Mouse (Mus musculus) cerebellum, adult 11-12 months (tissue): ENCODE measurements around the gene Fbf1.
"Not testable (repeated sequence)": the region's sequence is repeated elsewhere in the genome, so short reads cannot be mapped to it uniquely, and the experiment has no call there.

Experiments
- DNase-seq: peaks from one replicate; pipeline ENCODE4 v3.0.0; 2022

Gene Fbf1

DNA sequence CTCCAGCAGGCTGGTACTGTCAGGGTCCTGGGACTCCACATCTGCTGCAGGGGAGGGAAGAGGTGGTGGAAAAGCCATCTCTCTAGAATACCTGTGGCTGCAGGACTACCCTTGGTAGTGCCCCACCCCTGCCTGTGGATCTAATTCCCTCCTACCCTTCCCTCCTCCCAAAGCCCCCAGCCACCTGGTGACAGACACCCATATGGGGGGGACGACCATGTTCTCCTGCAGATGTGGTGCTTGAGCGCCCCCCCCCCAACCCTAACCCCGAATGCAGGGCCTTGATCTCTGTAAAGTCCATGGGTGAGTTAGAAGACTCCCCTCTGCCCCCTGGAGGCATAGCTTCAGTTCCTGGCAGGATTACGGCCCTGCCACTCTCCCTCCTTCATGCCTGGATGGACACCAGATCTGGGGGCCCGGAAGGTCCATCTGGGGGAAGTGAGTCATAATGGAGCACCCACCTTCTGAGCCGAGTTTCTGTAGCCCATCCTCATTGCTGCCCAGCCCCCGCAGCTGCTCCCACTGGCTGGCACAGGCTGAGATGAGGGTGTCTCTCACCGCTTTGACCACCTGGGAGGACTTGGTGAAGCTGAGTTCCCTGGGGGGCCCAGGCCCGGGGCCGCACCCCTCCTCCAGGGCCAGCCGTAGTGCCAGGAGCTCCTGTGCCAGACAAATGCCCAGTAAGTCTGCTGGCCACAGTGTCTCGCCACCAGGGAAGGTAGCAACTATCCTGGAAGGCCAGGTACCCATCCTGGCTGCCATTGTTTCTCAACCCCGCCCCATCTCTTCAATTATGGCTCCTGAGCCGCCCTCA, 60.8 kb downstream of the Fbf1 start:
- no peak for DNase-seq

DNA sequence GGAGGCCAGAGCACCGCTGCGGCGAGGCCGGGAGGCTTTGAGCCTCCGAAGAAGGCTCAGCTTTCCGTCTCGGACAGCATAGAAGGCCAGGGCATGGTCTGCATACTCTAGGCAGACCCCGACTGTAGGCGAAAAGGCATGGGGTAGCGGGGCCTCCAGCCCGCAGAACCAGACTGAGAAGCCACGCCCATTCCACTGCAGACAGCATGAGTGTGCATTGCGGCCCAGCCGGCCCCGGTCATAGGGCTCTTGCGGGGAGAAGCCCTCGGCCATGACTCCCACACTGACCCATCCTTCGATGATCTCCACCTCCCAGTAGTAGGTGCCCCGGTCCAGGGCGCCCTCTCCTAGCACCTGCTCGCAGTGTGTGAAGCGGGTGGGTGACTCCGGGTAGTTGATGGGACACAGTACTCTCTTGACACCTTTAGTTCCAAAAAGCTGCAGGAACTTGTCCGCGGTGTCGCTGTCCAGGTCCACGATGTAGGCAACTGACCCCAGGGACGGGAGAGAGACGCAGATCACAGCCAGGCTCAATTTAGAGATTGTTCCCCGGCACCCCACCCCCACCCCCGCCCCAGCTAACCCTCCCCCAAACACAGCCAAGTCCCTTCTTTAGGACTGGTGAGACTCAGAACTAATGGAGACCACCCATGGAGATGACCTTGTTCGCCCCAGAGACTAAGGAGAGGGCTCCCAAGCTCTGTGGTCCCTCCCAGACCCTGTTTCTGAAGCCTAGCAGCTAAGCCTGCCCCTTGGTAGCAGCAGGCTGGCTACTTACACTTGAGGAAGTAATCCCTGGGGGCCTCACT, 61.6 kb downstream of the Fbf1 start:
- DNase-seq = no peak

DNA sequence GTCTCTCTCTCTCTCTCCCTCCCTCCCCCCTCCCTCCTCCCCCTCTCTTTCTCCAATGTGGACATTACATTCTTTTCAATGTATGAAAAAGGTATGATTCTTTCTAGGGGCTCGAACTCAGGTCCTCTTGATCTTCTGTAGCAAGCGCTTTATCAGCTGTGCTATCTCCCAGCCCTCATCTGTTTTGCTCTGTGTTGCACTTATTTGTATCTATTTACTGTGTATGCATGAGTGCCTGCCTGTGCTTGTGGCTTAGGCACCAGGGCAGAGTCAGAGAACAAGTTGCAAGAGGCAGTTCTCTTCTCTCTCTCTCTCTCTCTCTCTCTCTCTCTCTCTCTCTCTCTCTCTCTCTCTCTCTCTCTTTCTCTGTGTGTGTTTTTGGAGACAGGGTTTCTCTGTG, 62.9 kb downstream of the Fbf1 start:
- DNase-seq = no peak

DNA sequence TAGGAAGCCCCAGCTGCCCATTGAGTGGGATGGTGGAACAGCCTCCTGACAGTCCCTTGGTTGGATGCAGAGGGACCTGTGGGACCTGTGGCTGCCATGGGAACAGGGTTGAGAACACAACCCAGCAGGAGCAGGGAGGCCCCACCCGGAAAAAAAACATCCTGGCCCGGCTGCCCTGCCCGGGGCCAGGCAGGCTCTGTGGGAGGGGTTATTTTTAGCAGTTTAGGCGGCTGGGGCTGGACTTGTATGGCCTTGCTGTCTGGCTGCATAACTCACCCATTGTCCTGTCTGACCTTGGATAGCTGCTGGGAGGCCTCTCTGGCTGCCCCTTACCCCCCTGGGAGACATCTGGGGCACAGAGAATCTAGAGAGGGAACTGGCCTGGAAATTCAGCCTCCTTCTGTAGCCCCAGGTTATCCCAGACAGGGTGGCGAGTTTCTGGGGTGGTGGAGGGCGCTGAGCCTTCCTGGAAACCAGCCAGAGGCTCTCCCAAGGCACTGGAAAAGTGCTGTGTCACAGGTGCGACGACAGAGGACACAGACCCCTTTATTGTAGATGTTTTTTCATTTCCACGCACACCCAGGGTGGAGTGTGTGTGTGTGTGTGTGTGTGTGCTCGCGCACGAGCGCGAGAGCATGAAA, 63.8 kb downstream of the Fbf1 start:
- DNase-seq = no peak

DNA sequence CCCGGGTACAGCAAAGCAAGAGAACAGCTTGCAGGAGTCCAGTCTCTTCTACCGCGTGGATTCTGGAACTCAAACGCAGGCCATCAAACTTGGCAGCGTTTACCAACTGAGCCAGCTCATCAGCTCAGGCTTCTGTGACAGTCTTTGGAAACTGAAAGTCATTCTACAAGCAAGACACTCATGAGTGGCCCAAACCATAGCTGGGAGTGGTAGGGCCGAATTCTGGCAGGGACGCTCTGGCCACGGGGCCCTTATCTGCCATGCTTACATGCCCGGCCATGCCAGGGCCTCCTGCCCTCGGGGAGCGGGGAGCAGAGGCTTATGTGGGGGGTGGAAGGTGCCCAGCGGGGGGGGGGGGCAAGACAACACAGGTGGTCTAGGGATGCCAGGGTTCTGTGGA, 64.4 kb downstream of the Fbf1 start:
- no peak for DNase-seq

DNA sequence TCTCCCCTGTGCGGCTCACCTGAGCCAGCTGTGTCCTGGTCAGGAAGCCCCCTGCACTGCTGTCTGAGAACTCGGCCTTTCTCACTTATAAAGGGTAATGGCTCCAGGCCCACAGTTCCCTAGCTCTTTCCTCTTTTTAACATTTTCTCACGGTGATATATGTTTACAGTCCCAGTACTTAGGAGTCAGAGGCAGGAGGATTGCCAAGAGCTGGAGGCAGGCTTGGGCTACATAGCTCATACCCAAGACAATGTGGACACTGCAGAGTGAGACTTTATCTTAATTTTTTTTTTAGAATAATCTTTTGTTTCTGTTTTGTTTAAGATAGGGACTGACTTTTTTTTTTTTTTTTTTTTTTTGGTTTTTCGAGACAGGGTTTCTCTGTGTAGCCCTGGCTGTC, 65.5 kb downstream of the Fbf1 start:
- no peak for DNase-seq

DNA sequence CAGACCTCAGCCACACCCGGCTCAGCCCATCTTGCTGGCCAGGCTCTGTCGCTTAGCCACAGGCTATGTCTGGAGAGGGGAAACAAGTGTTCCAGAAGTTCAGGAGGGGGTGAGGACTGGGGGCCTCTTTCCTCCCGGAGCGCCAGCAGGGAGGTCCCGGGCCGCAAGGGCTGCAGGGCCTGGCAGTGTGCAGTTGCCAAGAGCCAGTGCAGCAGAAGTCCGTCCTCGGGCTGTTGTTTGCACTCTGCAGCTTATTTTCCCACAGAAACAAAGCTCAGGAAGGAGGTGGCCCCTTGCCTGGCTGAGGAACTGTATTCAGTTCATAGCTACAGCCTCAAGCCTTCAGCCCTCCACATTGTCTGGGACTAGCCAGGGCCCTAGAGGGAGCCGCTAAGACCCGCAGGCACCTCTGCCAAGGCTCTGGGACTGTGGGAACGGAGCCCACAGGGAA, 66.0 kb downstream of the Fbf1 start:
- no peak for DNase-seq

DNA sequence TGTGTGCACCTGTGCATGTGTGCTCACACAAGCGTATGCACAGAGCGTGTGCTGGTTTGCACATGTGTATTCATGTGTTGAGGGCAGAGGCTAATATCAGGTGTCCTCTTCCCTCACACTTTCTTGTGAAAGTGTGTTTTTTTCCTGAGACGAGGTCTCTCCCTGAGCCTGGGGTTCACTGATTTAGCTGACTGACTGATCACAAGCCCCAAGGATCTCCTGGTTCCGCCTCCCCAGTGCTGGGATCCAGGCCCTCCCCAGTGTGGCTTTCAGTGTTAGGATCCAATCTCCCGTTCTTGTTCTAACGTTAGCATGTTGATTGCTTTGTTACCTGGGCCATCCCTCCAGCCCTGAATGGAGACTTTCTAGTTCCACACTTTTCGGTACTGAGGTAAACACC, 67.1 kb downstream of the Fbf1 start:
- DNase-seq = no peak

DNA sequence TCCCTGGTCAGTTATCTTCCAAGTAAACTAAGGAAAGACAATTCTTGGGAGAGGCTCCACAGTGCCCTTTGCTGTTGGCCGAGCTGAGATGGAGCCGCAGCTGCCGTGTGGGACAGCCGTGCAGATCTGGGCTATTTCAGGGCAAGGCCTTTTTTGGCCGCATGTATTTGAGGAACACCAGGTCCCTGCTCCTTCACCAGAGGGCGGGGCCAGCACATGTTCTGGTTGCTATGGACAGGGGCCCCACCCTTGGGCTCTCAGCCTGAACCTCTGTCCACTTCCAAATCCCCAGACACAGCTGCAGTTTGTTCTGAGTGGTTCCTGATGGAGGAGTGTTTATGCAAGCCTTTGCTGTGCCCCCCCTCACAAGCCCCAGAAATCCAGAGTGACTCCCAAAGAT, 67.6 kb downstream of the Fbf1 start:
- no peak for DNase-seq

DNA sequence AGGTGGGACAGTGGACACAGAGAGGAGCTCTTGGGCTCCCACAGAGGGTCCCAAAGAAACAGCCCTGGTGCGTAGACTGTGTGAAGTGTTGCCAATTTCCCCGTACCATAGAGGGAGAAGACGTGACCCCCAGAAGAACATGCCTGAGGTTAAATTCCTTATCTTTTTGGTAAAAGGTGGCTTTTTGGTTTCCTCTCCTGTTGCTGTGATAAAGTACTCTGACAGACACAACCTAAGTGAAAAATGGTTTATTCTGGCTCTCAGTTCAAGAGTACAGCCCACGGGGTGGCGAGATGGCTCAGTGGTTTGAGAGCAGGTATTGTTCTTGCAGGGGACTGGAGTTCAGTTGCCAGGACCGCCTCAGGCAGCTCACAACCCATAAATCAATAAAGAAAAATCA, 68.5 kb downstream of the Fbf1 start:
- DNase-seq = no peak

DNA sequence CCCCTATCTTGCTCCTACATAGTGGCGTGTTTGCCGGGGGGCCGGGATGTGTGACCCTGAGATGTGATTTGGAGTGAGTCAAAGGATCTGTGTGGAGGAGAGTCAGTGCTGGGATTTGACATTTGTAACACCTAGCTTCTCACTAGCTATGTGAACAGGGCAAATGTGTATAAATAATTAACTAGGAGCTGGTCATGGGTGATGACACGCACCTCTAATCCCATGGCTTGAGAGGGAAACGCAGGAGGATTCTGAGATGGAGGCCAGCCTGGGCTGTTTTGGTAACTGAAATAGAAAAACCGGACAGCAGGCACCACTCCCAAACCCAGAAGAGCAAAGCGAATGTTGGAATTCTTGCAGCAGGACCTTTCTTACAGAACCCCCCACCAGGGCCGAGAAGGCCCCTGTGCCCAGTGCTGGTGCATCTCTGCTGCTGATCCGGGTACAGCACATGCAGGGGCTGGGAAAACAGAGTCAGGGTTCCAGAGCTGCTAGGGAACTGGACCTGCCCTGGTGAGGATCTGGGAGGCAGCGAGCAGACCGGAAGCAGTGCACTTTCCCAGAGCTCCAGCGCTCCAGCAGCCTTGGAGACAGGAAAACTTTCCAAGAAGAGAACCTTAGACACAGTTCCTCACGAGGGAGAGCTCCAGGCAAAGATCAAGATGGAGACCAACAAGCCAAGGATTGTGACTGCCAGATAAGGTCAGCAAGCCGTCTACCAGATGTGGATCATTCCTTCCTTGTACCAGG, 69.1 kb downstream of the Fbf1 start:
- no peak for DNase-seq

DNA sequence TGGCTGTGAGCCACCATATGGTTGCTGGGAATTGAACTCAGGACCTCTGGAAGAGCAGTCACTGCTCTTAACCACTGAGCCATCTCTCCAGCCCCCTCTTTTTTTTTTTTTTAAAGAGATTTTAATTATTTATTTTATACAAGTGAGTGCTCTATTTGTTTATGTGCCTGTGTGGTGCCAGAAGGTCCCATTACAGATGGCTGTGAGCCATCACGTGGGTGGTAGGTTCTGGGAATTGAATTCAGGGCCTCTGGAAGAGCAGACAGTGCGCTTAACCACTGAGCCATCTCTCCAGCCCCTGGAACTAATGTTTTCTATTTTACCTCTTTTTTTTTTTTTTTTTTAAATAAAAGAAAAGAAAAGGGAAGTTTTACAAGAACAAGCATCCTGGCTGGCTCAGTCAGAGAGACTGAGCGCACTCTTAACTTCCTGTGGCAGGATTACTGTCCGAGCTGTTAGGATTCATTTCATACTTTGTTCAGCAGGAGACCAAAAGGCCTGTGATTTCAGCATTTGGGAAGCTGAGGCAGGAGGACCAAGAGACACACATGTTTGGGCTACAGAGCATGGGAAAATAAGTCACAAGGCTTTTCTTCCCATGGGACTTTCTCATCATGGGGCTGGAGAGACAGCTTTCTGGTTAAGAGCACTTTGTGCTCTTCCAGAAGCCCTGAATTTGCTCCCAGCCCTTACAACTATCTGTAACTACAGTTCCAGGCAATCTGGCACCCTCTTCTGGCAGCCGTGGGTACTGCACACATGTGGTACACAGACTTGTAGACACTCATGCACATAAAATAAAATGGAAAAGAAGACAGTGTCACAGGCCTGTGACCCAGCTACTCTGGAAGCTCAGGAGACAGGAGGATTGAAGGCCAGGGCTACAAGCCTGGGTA, 71.5 kb downstream of the Fbf1 start:
- no peak for DNase-seq

DNA sequence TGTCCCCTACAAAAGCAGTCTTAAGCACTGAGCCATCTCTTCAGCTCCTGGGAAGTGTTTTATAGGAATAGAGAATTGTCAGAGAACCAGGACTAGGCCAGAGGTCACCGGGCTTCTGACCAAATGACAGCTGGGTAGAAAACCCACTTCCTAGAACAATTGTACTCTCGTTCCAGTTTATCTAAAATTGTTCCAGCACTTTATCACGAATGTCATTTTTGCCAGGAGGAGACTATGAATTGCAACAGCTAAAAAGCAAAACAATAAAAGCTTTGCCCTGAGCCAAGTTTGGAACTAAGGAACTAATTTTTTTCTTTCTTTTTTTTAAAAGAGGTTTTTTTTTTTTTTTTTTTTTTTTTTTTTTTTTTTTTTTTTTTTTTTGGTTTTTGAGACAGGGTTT, 72.4 kb downstream of the Fbf1 start:
- no peak for DNase-seq

DNA sequence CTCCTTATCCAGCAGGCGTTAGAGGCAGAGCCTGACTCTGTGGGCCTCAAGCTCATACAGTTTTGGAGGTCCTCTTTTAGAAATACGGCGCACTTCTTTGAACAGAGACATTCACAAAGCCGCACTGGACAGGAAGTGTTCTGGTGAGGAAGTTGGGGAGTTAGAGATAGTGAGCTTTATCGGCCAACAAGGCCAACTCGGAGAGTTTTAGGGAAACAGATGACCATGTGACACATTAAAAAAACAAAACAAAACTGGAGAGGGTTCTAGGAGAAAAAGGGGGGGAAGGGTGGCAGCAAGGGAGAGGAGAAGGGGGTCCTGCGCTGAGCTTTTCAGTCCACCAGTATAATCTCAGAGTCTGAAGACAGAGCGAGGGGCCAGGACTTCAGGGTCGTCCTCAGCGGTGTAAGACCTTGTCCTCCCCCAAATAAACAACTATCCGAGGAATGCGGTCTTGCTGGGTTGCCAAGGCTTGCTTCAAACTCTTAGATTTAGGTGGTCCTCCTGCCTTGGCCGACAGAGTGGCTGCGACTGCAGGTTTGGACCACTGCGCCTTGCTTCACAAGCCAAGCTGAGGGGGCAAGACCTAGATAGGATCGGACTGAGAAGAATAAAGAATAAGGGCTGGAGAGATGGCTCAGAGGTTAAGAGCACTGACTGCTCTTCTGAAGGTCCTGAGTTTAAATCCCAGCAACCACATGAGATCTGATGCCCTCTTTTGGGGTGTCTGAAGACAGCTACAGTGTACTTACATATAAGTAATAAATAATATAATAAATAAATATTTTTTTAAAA, 74.0 kb downstream of the Fbf1 start:
- no peak for DNase-seq

DNA sequence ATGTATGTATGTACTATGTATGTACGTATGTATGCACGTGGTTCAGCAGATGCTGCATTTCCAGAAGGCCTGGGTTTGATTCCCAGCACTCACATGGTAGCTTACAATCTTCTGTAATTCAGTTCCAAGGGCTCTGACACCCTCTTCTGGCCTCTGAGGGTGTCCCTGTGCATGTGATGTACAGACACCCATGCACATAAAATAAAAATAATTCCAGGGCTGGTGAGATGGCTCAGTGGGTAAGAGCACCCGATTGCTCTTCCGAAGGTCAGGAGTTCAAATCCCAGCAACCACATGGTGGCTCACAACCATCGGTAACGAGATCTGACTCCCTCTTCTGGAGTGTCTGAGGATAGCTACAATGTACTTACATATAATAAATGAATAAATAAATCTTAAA, 75.0 kb downstream of the Fbf1 start:
- not testable (repeated sequence) for DNase-seq
